ENCODE assay signal across 1 mouse cellular context in genomic region chr16:90187453-90187852, GRCm38 (mm10).
TF ChIP-seq lines count a peak whose summit lies in the region.

No protein-coding gene starts in this region.

TF ChIP-seq in MEL, 35 proteins besides CTCF, POLR2A, EP300 and RAD21 (continued from another document):
- TF ChIP-seq MXI1 (IDR thresholded peaks at IDR 0.05; ENCODE audit: low read depth, low read length) (peak; percentile 60; the same call in 1 of the 2 replicates), ZKSCAN1 (IDR thresholded peaks at IDR 0.05; ENCODE audit: low read depth, low read length) (no peak), ZC3H11A (IDR thresholded peaks at IDR 0.05; ENCODE audit: low read depth, low read length) (peak; percentile 85)
